Mouse (Mus musculus) heart, adult 8-10 months (tissue): ENCODE results near the gene Col6a4. TPM values are rescaled to one million over a fixed set of nuclear protein-coding genes. Genes with fewer than 3 reads are reported as not detected.

Source experiments
- DNase-seq: peaks from one replicate; pipeline ENCODE4 v3.0.0; 2022; ENCODE audit warnings: low spot score
- total RNA-seq, 4 experiments: library from RNA; stranded (reverse); gene quantifications; 2 replicates each; pipeline ENCODE4 v1.2.4; 2022

The Col6a4 gene
- not detected for total RNA-seq

- DNase-seq = no peak
These were observed at the start of gene Col6a4 for GRCm38 (mm10) chr9:106096683-106097082. Col6a4 (minus strand) TSS chr9:106096783.

DNA sequence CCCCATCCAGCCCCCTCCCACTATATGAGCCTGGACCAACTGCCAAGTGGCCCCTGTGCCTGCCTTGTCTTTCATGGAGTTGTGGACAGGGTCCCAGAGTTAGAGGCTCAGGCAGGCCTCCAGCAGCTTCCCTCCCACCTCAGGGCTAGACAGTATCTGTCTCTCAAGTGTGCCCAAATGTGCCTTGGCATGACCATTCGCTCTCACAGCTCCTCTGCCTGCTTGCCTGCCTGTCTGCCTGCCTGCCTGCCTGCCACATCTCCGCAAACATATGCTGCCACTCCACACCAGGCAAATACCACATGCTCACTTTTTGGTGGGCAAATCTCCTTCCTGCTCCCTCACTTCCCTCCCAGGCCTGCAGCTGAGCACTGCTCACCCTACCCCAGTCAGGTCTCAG is 49.0 kb upstream of the Col6a4 start:
- DNase-seq = no peak

DNA sequence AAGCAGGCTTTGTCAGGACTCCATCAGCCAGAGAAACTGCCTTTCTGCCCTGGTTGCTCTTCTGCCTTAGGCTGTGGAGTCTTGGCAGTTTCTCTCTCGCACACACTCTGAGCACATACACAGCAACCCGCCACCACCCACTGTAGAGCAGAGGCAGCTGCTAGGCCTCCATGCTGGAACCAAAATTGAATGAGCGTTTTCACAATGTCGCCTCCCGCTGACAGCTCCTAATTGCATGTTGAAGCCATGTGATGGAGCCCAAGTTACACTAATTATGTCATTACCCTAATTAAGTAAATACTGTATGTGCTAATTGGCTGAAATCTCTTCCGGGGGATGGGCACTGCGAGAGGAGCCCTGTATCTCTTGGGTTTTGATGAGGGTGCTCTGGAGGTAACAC is 47.6 kb upstream of the Col6a4 start:
- no peak for DNase-seq

- DNase-seq = no peak
These were observed 45.4 kb upstream of the Col6a4 start for GRCm38 (mm10) chr9:106141955-106142354.

DNA sequence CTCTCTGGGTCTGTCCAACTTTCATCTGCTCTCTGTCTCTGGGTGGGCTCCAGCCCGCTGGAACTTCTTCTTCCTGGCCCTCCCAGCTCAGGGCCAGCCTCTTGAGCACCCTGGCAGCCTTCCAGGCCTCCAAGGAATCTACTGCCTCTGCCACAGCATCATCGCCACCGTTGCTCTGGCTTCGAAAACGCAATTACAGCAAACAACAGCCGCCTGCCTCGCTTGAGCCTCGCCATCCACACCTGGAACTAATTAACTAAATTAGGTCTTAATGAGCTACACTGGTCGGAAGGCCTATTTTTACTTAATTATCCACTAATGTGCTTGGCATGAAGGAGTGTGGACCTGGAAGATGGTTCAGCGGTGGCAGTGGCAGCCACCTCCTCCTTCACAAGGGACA is 43.2 kb upstream of the Col6a4 start:
- DNase-seq = no peak

DNA sequence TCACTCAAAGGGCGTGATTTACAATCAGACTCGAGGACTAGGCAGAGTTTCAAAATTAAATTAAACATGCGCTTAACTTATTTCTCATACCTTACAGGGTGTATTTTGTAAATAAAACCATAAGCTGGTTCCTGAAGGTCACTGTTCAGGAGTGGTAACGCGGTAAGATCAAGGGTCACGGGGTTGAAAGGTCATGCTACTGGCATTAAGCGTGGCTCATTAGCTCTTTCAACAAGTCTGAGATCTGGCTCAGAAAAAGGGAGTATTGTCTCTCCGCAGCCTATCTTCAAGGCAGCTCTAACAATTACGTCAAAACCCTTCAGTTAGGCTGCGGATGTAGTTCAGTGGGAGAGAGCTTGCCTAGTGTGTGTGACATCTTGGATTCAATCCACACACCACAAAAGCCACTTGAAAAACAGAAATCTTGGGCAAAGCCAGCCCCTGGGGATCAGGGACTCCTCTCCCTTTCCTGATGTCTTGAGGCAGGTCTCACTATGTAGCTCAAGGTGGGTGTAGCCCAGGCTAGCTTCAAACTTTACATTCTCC is 41.2 kb upstream of the Col6a4 start:
- no peak for DNase-seq

DNA sequence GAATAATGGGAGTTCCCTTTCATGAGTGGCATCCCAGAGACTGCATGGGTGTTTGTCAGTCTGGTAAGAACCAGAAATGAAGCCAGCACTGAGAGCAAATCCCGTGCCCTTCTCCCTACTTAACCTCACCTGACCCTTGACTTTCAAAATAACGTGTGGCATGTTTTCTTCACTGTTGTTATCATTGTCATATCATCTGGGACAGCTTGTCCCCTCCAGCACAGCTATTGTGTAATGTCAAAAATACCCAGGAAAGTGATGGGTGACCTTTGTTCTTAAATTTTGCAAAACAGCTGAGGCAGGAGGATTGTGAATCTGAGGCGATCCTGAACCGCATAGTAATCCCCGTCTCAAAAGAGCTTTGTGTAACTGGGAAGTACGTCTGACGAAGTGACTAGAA is 33.7 kb upstream of the Col6a4 start:
- no peak for DNase-seq

GRCm38 (mm10) chr9:106129072-106129471 is 32.5 kb upstream of the Col6a4 start:
- DNase-seq = no peak

GRCm38 (mm10) chr9:106126786-106127251 is 30.2 kb upstream of the Col6a4 start:
- no peak for DNase-seq

DNA sequence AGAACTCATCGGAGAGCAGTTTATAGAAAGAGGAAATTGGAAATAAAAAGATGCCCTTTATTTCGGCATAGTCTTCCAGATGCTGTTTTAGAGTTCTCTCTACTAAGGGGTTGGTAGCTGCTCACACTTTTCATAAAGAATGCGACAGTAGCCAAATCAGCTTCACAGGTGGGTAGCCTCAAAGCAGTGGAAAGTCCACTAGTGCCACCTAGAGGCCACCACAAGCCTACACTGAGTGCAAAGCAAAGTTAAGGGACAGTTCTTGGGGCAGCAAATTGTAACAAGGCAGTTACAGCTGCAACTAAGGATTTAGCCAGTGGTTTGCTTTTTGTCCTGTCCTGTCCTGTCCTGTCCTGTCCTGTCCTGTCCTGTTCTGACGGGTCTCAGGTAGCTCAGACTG is 27.0 kb upstream of the Col6a4 start:
- no peak for DNase-seq

- no peak for DNase-seq
These were observed 22.5 kb upstream of the Col6a4 start for GRCm38 (mm10) chr9:106119075-106119474.

GRCm38 (mm10) chr9:106115801-106116424 is 19.3 kb upstream of the Col6a4 start:
- DNase-seq = no peak

GRCm38 (mm10) chr9:106112770-106113423 is 16.3 kb upstream of the Col6a4 start:
- DNase-seq = peak; percentile 41

- DNase-seq = no peak
These were observed 9.7 kb upstream of the Col6a4 start for GRCm38 (mm10) chr9:106106241-106106640.

GRCm38 (mm10) chr9:106104401-106104800 is 7.8 kb upstream of the Col6a4 start:
- DNase-seq = no peak

DNA sequence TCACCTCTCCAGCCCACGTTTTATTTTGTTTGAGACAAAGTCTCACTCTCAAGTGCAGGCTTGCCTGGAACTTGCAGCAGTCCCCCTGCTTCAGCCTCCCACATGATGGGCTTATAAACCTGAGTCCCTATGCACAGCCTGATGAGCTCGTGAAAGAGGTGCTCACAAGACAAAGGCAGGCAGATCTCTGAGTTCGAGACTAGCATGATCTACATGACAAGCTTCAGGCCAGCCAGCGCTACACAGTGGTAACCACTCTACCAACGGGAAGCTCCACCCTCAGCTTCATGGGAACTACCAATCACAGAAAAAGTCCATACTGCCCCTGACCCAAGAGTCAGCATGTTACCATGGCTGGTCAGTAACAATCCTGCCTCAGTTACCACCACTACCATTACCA is 4.6 kb upstream of the Col6a4 start:
- no peak for DNase-seq

- no peak for DNase-seq
These were observed 3.7 kb upstream of the Col6a4 start for GRCm38 (mm10) chr9:106100262-106100661.

- DNase-seq = no peak
These were observed 2.9 kb upstream of the Col6a4 start for GRCm38 (mm10) chr9:106099379-106100021.

DNA sequence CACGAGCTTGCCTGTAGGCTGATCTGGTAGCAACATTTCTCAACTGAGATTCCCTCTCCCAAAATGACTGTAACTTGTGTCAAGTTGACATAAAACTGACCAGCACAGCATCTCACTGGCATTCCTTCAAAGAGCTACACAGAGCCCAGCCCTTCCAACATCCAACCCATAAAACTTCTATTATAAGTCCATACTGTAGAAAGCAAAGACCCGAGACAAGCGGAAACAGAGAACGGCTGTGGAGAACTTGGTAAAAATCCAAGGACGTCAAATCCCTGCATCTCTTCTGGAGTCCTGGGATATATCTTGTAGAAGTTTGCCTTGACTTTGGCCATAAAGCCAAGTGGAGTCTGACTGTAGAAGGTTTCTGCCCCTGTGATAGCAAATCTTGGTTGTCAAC is 15.1 kb downstream of the Col6a4 start:
- DNase-seq = no peak

DNA sequence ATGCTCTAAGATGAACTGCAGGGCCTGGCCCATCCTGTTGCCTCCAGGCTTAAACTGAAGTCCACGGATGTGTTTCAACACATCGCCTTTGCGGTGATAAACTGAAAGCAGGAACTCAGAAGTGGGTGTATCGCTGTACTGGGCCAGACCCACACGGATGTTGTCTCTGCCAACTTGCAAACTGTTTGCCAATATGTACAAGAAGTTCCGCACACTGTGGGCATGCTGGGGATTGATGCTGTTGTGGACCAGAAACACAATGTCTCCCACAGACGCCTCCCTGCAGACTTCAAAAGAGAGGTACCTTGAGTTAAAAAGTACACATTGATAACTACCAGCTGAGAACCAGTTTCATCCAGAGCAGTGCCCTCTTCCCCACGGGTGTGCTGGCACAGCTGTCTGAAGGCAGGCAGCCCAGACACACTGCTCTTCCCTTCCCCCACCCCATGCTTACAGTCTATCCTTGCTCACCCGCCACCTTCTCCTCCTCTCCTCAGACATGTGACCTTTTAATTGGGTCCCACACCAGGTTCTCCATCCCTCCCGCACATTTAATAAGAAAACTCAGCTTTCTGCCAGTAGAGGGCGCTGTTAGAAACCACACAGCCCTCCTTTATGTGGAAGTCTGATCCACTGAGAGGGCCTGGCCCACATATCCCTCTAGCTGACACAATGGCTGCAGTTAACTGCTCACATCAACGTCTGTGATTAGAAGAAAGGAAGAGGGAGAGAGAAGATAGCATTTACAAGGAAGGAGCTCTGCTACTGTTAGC is 16.1 kb downstream of the Col6a4 start:
- peak; percentile 10 for DNase-seq

DNA sequence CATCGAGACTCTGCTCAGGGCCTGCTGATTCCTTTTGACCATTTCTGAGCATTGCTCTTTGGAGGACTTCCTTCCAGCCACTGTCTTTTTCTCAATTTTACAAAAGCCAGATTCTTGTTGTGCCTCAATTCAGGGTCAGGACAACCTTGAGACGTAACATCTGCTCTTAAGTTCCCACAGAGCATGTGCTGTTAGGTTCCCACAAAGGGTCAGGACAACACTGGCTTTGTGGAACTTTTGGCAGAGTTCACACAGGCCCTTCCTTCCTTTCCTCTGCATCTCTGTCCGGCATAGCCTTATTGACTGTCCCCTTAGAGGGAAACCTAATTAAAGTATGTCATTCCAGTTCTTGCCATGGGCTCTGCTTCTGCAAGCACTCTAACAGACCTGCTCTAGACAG is 18.6 kb downstream of the Col6a4 start:
- DNase-seq = no peak

- no peak for DNase-seq
These were observed 20.3 kb downstream of the Col6a4 start for GRCm38 (mm10) chr9:106076234-106076633.
